Mouse (Mus musculus): ENCODE measurements around the gene Nudt3.

Gene Nudt3

DNA sequence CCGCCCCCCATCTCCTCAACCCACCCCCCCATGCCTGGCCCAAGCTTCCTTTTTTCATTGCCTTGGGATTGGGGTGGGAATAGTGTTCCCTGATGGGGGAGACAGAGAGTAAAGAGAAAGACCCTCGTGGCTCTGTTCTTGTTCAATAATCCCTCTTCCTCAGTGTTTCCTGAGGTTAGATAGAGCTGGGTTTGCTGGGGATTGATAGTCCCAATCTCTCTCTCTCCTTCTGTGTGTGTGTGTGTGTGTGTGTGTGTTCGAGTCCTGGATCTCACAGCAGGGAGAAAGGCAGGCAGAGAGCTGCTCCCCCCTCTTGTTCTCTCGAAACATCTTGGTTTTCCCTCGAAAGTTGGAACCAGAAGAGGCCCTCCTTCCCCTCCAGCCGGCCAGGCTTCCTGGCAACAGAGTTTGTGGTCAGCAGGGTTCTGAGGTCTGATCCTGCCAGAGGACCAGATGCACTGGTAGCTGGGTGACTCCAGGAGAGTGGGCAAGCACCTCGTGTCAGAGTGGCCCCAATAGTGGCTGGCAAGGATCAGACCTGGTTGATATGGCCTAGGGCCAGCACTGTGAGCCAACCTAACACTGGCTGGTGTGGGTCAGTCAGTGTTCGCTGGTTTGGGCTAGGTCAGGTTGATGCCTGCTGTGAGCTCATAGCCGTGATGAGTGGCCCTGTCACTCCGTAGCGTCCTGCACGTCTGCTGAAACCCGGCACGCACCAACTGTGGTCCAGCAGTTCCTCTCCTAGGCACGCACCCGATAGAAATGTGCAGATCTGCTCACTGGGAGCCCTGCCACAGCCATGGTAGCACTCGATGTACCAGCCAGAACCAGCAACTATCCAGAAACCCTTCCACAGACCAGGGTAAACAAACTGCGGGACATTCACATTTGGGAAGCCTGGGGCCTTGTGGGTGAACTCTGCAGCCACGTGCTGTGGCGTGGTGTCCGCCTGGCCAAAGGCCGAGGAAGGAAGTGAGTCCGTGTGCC lies 70.8 kb downstream of the Nudt3 start:
- intact Hi-C loops (cut with DNase I), result loop anchor here (5.0 kb wide), 1 partner anchor 80 kb away; no protein-coding TSS in a partner anchor

DNA sequence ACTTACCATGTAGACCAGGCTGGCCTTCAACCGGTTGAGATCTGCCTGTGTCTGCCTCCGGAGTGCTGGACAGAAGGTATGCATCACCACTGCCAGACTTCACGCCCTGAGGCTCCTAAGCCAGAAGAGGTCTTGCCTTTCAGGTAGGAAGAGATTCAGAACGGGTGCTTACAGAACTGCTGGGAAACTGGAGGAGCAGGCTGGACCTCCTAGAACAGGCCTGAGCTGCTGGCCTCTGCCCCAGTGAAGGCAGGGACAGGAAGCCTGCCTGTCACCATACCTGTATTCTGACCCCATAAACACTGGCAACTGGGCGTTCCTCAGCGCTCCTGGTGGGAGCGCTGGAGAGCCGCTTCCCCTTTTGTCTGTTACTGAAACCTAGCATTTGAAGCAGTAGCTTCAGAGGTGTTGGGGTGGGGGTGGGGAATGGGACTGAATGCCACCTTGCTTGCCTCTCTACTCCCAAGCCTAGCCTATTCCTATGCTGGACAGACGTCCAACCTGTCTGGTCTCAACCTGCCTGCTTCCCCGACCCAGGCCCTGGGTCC lies 71.8 kb downstream of the Nudt3 start:
- intact Hi-C loops (cut with DNase I), result loop anchor here (5.0 kb wide), 1 partner anchor 81 kb away; no protein-coding TSS in a partner anchor

DNA sequence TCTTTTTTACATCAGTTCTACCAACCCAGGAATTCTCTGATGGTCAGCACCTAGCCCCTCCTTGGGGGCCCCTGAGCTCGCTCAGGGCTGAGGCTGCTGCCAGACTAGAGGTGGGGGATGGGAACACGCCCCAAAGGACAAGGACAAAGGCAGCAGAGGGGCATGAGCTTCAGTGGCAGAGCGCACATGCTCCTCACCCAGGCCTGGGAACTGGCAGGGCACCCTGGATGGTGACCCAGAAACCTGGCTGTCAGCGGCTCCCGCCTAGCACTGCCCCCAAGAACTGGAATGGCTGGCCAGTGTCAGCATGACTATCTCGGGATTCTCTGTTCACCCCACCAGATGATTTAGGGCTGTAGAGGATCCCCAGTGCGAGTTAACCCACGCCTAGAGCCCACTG lies 74.1 kb downstream of the Nudt3 start:
- intact Hi-C loops (cut with DNase I), result no loop called here

DNA sequence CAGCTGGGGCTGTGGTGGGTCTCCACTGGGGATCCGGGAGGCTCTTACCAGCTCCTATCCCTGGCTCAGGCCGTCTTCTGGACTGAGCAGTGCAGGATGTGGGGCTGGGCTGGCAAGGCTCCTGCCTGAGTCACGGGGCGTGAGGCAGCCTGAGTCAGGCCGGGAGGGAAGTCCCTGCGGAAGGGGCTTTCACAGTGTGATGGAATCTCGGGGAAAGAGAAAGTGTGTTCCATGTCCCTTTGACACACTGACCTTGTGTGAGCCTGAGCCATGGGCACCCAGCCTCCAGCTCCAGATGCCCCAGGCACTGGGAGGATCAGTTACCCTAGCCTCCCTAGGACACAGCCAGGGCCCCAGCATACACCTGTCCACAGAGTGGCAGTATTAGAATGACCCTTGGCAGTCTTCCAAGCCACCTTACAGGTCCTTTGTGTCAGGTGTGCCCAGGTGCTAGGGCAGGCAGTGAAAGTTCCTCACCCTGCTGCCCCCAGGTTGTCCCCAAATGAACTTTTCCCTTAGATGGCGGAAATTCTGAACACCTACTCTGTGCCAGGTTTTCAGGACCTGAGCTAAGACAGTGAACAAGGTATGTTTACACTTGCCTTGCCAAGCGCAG lies 75.9 kb downstream of the Nudt3 start:
- intact Hi-C loops (cut with DNase I), result no loop called here

DNA sequence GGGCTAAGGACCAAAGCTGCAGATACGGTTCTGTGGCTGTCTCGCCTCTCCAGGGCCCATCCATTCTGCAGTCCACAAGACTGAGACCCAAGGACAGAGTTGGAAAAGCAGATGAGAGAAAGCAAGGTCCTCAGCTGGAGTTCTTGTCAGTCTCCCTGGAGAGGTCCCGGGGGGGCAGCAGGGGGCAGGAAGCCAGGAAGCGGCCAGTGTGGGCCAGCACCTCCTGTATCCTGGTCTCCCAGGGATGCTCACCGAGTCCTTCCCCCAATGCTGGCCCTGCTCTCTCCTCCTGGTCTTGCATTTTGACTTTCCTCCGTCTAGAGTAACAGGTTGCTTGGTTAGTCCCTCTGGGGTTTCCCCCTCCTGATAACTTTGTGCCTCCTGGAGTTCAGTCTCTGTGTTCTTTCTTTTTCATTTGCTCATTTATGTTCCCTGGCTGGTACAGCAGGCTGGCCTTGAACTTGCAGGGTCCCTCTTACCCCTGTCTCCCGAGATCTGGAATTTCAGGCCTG lies 76.7 kb downstream of the Nudt3 start:
- intact Hi-C loops (cut with DNase I), result no loop called here

DNA sequence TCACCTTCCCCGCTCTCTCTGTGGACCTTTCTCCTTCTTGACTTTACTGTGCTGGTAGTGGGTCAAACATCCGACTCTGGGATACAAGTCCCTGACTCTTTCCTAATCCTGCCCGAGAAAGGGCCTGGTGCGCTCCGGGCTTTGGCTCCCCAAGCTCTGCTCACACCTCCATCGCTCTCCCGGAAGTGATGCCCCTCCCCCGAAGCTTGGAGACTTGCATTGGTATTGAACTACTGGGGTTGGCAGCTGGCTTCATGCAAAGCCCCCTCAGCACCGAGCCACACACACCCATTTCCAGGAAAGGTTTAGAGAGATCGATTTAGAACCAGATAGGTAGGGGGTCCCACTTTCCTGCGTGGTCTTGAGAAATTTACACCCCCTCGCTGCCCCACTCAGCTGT lies 77.3 kb downstream of the Nudt3 start:
- intact Hi-C loops (cut with DNase I), result no loop called here

DNA sequence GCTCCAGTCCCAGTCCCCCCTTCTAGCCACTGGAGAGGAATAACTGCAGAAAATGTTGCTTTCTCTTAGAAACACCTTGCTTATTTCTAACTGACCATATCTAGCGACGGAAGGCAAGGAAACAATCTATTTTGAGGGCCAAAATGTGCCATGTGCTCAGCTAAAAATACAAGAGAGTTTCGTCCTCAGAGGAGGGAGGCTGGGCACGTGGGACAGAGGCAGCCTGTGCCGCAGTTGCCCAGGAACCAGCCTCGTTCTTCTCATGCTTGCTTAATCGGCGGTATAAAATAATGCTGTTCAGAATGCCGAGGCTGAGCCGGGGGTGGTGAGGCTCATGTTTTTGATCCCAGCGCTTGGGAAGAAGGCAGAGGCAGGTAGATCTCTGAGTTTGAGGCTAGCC lies 78.7 kb downstream of the Nudt3 start:
- intact Hi-C loops (cut with DNase I), result no loop called here

DNA sequence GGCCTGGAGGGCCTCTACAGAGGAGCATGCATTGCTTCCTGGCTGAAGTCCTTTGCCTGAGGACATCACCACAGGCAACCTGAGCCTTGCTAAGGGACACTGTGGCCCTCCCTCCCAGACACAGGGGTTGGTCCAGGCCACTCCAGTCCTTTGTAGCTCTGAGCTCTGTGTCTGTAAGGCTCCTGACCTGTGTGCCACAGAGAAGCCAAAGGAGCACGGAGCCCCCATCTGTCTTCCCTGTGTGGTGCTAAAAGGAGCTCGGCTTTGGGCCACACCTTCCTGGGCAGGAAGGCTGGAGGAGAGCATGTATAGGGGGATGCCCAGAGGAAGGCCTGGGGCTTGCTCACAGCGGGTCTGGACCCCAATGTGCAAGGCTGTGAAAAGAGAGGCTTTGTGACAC lies 81.3 kb downstream of the Nudt3 start:
- intact Hi-C loops (cut with DNase I), result no loop called here

DNA sequence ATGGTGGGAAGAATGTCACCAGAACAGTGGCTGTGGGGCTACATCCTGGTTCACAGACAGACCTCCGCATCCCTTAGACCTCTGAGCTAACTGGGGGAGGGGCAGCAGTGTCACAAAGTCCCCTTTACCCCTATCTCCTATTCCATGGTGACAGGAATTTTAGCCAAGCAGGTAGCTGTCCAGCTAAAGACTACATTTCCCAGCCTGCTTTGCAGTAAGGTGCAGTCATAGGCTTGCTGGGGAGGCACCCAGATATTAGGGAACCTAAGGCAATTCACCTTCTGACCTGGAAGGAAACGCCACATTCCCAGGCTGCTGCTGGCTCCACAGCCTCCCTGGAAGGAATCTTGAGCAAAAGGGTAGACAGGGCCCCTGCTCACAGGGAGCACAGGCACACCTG lies 82.0 kb downstream of the Nudt3 start:
- intact Hi-C loops (cut with DNase I), result no loop called here

DNA sequence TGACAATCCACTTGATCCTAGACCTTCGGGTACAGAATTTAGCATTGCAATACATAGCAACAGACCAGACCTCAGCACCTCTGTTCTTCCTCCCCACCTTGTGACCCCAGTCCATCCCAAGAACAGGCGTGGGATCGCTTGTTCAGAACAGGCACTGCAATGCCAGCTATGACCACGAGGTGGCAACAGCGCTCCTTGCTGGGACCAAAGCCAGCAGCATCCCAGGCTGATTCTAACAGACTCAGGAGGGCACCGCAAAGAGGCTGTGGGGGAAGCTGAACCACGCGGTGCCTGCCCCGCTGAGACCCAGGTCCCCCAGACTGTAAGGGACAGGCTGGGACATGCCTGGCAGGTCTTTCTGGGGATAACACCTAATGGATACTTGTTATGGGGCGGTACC lies 88.6 kb downstream of the Nudt3 start:
- intact Hi-C loops (cut with DNase I), result no loop called here

DNA sequence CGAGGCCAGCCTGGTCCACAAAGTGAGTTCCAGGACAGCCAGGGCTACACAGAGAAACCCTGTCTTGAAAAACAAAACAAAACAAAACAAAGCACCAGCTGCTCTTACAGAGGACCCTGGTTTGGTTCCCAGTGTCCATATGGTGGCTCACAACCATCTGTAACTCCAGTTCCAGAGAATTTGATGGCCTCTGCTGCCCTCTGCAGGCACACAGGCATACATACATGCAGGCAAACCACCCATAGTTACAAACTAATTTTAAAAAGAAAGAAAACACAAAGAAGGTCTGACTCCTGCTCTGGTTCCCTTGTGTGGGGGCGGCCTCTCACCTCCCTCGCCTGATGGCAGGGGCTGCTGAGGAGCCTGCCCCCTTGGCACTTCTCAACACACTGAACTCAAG lies 89.9 kb downstream of the Nudt3 start:
- intact Hi-C loops (cut with DNase I), result no loop called here

DNA sequence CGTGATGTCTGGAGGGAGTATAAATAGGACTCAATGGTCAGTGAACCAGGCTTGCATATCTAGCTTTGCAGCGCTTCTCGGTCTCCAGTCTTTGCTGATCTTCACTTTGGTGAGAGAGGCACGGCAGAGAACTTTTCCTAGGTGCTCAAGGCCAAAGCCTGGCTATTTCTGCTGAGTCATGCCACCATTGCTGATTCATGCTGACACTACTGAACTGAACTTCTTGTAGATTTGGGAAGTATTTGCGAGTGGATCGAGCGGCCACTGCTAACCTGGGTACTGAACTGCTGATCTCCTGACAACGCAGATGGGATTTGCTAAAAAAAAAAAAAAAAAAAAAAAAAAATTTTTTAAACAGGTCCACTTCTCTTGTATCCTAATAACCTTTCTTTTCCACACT lies 91.2 kb downstream of the Nudt3 start:
- intact Hi-C loops (cut with DNase I), result no loop called here
